Mouse (Mus musculus): ENCODE measurements at regions not wholly inside any gene's neighbourhood (a gene's known extent, or its start where the extent isn't known, plus 50 kb on each side); places are given as distances from the start of the nearest gene placed in this dataset.

DNA sequence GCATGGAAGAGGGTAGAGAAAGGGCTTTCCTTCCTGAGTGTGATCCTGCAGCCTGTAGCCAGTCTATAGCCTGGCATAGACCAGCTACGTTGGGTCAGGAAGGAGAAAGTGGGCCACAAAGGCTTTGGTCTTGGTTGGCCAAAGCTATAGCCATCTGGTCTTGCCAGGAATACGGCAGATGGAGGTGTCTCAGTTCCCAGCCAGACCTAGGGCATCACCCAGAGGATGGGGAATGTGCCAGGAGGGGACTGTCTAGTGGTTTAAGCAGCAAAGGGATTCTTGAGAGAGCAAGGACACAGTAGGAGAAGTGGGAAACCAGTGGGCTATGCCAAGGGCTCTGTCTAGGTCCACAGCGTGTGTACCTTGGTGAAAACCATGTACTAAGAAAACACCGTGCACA is 251.3 kb upstream of the 9630041A04Rik start:
- 74% methylated on average over 4 of the region's 4 CpGs for WGBS
- Histone ChIP-seq H3K4me2 (replicated peaks; ENCODE audit: low read depth) (no peak overlapping the region), H3K27me3 (replicated peaks; ENCODE audit: control insufficient read depth, insufficient read depth, low read length) (no peaks in the 10 kb centered on the region), H3K9me3 (ENCODE audit: control insufficient read depth) (no peaks in the 10 kb centered on the region), H3K27ac (ENCODE audit: low read depth, low read length) (no peak overlapping the region), H3K4me1 (replicated peaks; ENCODE audit: control insufficient read depth, insufficient read depth, low read length) (no peaks in the 10 kb centered on the region), H3K9ac (ENCODE audit: low read depth, low read length) (no peak overlapping the region), H3K36me3 (ENCODE audit: control insufficient read depth, insufficient read depth) (no peaks in the 10 kb centered on the region), H3K4me3 (ENCODE audit: low read depth, low read length) (no peak overlapping the region)
- no peak for ATAC-seq
- no peak for TF ChIP-seq CTCF (IDR thresholded peaks at IDR 0.05; ENCODE audit: low read depth)

DNA sequence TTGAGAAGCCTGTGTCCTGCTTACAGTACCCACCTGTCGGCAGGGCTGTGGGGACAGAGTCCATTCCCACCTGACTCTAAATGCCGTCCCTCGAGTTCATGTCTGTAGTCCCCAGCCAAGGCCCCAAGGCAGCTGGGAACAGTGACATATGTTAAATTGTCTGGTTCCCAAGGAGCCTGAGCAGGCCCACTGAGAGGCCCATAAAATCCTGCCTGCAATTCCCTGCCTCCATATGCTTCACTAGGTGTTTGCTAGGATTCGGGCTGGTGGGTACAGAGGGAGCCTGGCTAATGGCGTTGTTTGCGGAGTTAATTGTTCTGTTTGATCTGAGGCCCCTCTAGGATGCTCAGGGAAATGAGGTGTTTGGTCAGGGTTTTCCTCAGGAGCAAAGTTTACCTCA is 258.8 kb upstream of the 9630041A04Rik start:
- Histone ChIP-seq H3K27ac (ENCODE audit: low read depth, low read length) (no peak overlapping the region), H3K4me1 (replicated peaks; ENCODE audit: control insufficient read depth, insufficient read depth, low read length) (no peaks in the 10 kb centered on the region), H3K36me3 (ENCODE audit: control insufficient read depth, insufficient read depth) (no peaks in the 10 kb centered on the region), H3K4me2 (replicated peaks; ENCODE audit: low read depth) (no peak overlapping the region), H3K27me3 (replicated peaks; ENCODE audit: control insufficient read depth, insufficient read depth, low read length) (no peaks in the 10 kb centered on the region), H3K4me3 (ENCODE audit: low read depth, low read length) (no peak overlapping the region), H3K9me3 (ENCODE audit: control insufficient read depth) (no peaks in the 10 kb centered on the region), H3K9ac (ENCODE audit: low read depth, low read length) (no peak overlapping the region)
- ATAC-seq: no peak
- TF ChIP-seq CTCF (IDR thresholded peaks at IDR 0.05; ENCODE audit: low read depth): no peak
- WGBS: 30% methylated on average over 6 of the region's 6 CpGs

DNA sequence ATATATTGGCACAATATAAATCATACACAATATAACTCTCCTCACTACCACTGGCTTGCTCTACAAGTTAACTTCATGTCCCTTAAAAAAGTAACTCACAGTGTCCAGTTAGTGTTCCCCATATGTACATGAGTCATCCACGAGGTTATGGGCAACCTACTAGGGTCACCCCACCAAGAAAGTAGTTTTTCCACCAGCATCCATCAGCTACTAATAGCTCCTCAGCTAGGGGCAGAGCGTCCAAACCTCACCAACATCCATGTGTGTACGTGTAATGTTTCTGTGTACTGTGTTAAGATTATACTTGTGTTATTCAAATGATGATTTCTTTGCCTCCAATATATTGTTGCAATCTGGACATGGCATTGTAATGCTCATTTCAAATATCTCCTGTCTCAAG is 264.7 kb upstream of the 9630041A04Rik start:
- WGBS: 86% methylated on average over 3 of the region's 3 CpGs
- Histone ChIP-seq H3K4me3 (ENCODE audit: low read depth, low read length) (no peak overlapping the region), H3K27ac (ENCODE audit: low read depth, low read length) (no peak overlapping the region), H3K36me3 (ENCODE audit: control insufficient read depth, insufficient read depth) (no peaks in the 10 kb centered on the region), H3K27me3 (replicated peaks; ENCODE audit: control insufficient read depth, insufficient read depth, low read length) (no peaks in the 10 kb centered on the region), H3K4me1 (replicated peaks; ENCODE audit: control insufficient read depth, insufficient read depth, low read length) (no peaks in the 10 kb centered on the region), H3K9me3 (ENCODE audit: control insufficient read depth) (no peaks in the 10 kb centered on the region), H3K9ac (ENCODE audit: low read depth, low read length) (no peak overlapping the region), H3K4me2 (replicated peaks; ENCODE audit: low read depth) (no peak overlapping the region)
- ATAC-seq: no peak
- TF ChIP-seq CTCF (IDR thresholded peaks at IDR 0.05; ENCODE audit: low read depth): no peak

GRCm38 (mm10) chr9:101595101-101595650 is 266.5 kb upstream of the 9630041A04Rik start:
- ATAC-seq: no peak
- no peak for TF ChIP-seq CTCF (IDR thresholded peaks at IDR 0.05; ENCODE audit: low read depth)
- Histone ChIP-seq H3K27ac (ENCODE audit: low read depth, low read length) (no peak overlapping the region), H3K27me3 (replicated peaks; ENCODE audit: control insufficient read depth, insufficient read depth, low read length) (no peaks in the 10 kb centered on the region), H3K4me3 (ENCODE audit: low read depth, low read length) (no peak overlapping the region), H3K4me1 (replicated peaks; ENCODE audit: control insufficient read depth, insufficient read depth, low read length) (no peaks in the 10 kb centered on the region), H3K9ac (ENCODE audit: low read depth, low read length) (no peak overlapping the region), H3K9me3 (ENCODE audit: control insufficient read depth) (no peaks in the 10 kb centered on the region), H3K36me3 (ENCODE audit: control insufficient read depth, insufficient read depth) (no peaks in the 10 kb centered on the region), H3K4me2 (replicated peaks; ENCODE audit: low read depth) (no peak overlapping the region)
- 83% methylated on average over 14 of the region's 14 CpGs for WGBS

- 76% methylated on average over 8 of the region's 8 CpGs for WGBS
- no peaks in the 10 kb centered on the region for H3K36me3 ChIP-seq (ENCODE audit: control insufficient read depth, insufficient read depth)
- no peak for TF ChIP-seq CTCF (IDR thresholded peaks at IDR 0.05; ENCODE audit: low read depth)
- no peaks in the 10 kb centered on the region for H3K4me1 ChIP-seq (replicated peaks; ENCODE audit: control insufficient read depth, insufficient read depth, low read length)
- H3K27ac ChIP-seq (ENCODE audit: low read depth, low read length): no peak overlapping the region
- no peak for ATAC-seq
- no peak overlapping the region for H3K9ac ChIP-seq (ENCODE audit: low read depth, low read length)
- H3K4me2 ChIP-seq (replicated peaks; ENCODE audit: low read depth): no peak overlapping the region
- H3K9me3 ChIP-seq (ENCODE audit: control insufficient read depth): no peaks in the 10 kb centered on the region
- H3K4me3 ChIP-seq (ENCODE audit: low read depth, low read length): no peak overlapping the region
- no peaks in the 10 kb centered on the region for H3K27me3 ChIP-seq (replicated peaks; ENCODE audit: control insufficient read depth, insufficient read depth, low read length)
Measured at GRCm38 (mm10) chr9:101592621-101593020, 269.0 kb upstream of the 9630041A04Rik start.

DNA sequence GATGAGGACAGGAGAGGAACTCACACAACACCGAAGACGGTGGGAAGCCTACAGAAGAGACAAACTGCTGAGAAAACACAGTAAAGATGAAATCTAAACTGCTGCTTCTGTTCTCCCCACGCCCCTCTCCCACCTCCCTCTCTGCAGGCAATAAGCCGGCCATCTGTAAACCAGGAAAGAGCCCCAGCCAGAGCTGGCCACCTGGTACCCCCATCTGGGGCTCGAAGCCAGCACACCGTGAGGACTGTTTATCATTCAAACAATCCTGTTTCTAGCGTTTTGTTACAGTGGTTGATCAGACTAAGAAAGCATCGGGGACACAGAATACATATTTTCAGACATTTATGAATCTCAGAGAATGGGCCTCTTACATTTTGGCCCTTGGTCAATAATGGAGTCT is 270.0 kb upstream of the 9630041A04Rik start:
- no peaks in the 10 kb centered on the region for H3K4me1 ChIP-seq (replicated peaks; ENCODE audit: control insufficient read depth, insufficient read depth, low read length)
- TF ChIP-seq CTCF (IDR thresholded peaks at IDR 0.05; ENCODE audit: low read depth): no peak
- no peak for ATAC-seq
- no peaks in the 10 kb centered on the region for H3K36me3 ChIP-seq (ENCODE audit: control insufficient read depth, insufficient read depth)
- H3K9ac ChIP-seq (ENCODE audit: low read depth, low read length): no peak overlapping the region
- WGBS: 56% methylated on average over 8 of the region's 8 CpGs
- no peaks in the 10 kb centered on the region for H3K9me3 ChIP-seq (ENCODE audit: control insufficient read depth)
- no peak overlapping the region for H3K27ac ChIP-seq (ENCODE audit: low read depth, low read length)
- H3K4me2 ChIP-seq (replicated peaks; ENCODE audit: low read depth): no peak overlapping the region
- no peaks in the 10 kb centered on the region for H3K27me3 ChIP-seq (replicated peaks; ENCODE audit: control insufficient read depth, insufficient read depth, low read length)
- H3K4me3 ChIP-seq (ENCODE audit: low read depth, low read length): no peak overlapping the region

DNA sequence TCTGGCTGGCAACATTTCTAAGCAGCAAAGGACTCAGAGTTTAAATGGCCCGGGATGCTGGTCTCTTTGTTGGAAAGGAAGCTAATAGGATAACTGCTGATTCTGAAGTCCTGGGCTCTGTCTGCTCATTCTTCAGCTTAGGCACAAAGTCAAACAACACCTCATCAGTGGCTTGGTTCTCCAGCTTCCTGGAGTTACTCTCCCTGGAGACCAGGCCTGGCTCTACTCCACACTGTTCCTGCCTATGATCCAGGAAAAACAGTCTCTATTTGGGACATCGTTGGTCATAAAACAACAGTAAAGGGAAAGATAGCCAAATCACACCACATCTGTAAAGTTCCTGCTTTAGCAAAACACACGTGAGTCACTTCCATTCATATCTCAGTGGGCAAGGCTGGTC is 271.3 kb upstream of the 9630041A04Rik start:
- 60% methylated on average over 3 of the region's 3 CpGs for WGBS
- no peaks in the 10 kb centered on the region for H3K4me1 ChIP-seq (replicated peaks; ENCODE audit: control insufficient read depth, insufficient read depth, low read length)
- no peak overlapping the region for H3K9ac ChIP-seq (ENCODE audit: low read depth, low read length)
- no peak overlapping the region for H3K4me3 ChIP-seq (ENCODE audit: low read depth, low read length)
- TF ChIP-seq CTCF (IDR thresholded peaks at IDR 0.05; ENCODE audit: low read depth): no peak
- H3K27ac ChIP-seq (ENCODE audit: low read depth, low read length): no peak overlapping the region
- no peak for ATAC-seq
- no peak overlapping the region for H3K4me2 ChIP-seq (replicated peaks; ENCODE audit: low read depth)
- H3K27me3 ChIP-seq (replicated peaks; ENCODE audit: control insufficient read depth, insufficient read depth, low read length): no peaks in the 10 kb centered on the region
- no peaks in the 10 kb centered on the region for H3K36me3 ChIP-seq (ENCODE audit: control insufficient read depth, insufficient read depth)
- no peaks in the 10 kb centered on the region for H3K9me3 ChIP-seq (ENCODE audit: control insufficient read depth)

Data from intestine, postnatal 0 days (tissue).